Mouse (Mus musculus) heart, adult 18-20 months (tissue): Measurements from ENCODE around the gene Ehd3. TPM values are rescaled to one million over a fixed set of nuclear protein-coding genes. Genes with fewer than 3 reads are reported as not detected.

Experiments used
- total RNA-seq, 2 experiments: library from RNA; stranded (reverse); gene quantifications; 2 replicates each; pipeline ENCODE4 v1.2.3; 2021

Ehd3 gene
- total RNA-seq, 2 experiments from 2014 or later, result 2.8 to 5.3 TPM

Other genes starting within 250 kb of the Ehd3 start
- not detected for gene Galnt14, start 93.7 kb upstream of the Ehd3 start, total RNA-seq
- 100 to 1,000 TPM; 131 to 165 TPM for gene Xdh, start 146.1 kb downstream of the Ehd3 start, total RNA-seq
- not detected for gene Srd5a2, start 243.8 kb downstream of the Ehd3 start, total RNA-seq